Mouse (Mus musculus) testis, adult 2 months (tissue): Measurements from ENCODE around the gene Calml3.

Experiments
- CTCF ChIP-seq: fragments of 200-500 bp; IDR thresholded peaks from 2 replicates; pipeline ENCODE4 v1.5.1; 2012; ENCODE audit warnings: low read depth, mild to moderate bottlenecking, inconsistent platforms, low read length, moderate library complexity; ENCODE audit not compliant: control insufficient read depth, insufficient read depth, insufficient replicate concordance
- POLR2A ChIP-seq: fragments of 200-500 bp; IDR thresholded peaks from 2 replicates; pipeline ENCODE4 v1.6.1; 2012; ENCODE audit warnings: low read depth, mild to moderate bottlenecking, inconsistent platforms, low read length, moderate library complexity; ENCODE audit not compliant: control insufficient read depth

DNA sequence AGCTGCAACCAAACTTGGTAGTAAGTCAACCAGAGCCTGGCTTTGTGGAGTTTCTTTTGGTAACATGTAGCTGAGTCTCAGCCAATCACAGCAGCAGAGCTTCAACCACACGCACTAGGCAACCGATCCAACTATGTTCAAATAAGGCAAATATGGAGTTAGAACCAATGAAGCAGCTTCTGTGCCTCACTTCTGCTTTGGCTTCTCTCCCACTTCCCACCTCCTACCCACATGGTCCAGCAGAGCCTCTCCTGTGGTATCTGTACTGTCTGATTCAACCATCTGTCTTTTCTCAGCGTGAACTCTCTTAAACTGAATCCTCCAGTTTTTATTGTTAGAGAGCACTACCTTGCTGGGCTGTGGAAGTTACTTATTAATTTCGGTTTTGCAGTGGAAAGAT, 27.7 kb downstream of the Calml3 start:
- TF ChIP-seq CTCF (no peak), POLR2A (no peak)
